Mouse (Mus musculus) CH12.LX (cell line): ENCODE measurements around the gene Ctbp2. TPM values are rescaled to one million over a fixed set of nuclear protein-coding genes. Genes with fewer than 3 reads are reported as not detected.

Source experiments
- DNase-seq: peaks from one replicate; pipeline ENCODE4 v3.0.0-alpha.2; 2013; ENCODE audit errors: extremely low read depth
- H3K27ac ChIP-seq: 2 replicates; pipeline ENCODE4 v1.5.1; 2012; ENCODE audit warnings: low read depth, mild to moderate bottlenecking, control low read depth, moderate library complexity; ENCODE audit not compliant: insufficient read depth
- H3K27me3 ChIP-seq: replicated peaks from 2 replicates; pipeline ENCODE3; 2012; ENCODE audit warnings: inconsistent platforms
- H3K36me3 ChIP-seq, 2 experiments: replicated peaks in 1 of 2; 2 replicates each; pipeline versions ENCODE3 to v1.6.1; 2012; ENCODE audit warnings: inconsistent platforms in 1 of 2, low read length in 1 of 2, mild to moderate bottlenecking in 1 of 2, mixed read lengths in 1 of 2, moderate library complexity in 1 of 2; ENCODE audit not compliant: control insufficient read depth in 1 of 2, insufficient read depth in 1 of 2
- H3K4me1 ChIP-seq, 2 experiments: 2 replicates each; pipeline ENCODE4 v1.6.1; 2012; ENCODE audit warnings: inconsistent platforms in 1 of 2, moderate library complexity in 1 of 2; ENCODE audit not compliant: insufficient read depth in 2 of 2, control insufficient read depth in 1 of 2
- H3K4me2 ChIP-seq: 2 replicates; pipeline ENCODE4 v1.6.1; 2012; ENCODE audit warnings: low read depth, mild to moderate bottlenecking, control low read depth; ENCODE audit not compliant: poor library complexity, insufficient read depth, severe bottlenecking
- H3K4me3 ChIP-seq, 3 experiments: fragments of 150-350 bp in 1 of 3; sonication (generic) in 1 of 3; replicated peaks in 1 of 3; 2 replicates each; pipeline versions ENCODE3 to v1.5.1; 2011 to 2012; ENCODE audit warnings: low read depth in 2 of 3, low read length in 2 of 3, mild to moderate bottlenecking in 2 of 3, moderate library complexity in 2 of 3, control low read depth in 1 of 3, improper control_type of control experiment in 1 of 3, inconsistent platforms in 1 of 3, mixed read lengths in 1 of 3; ENCODE audit not compliant: poor library complexity in 1 of 3
- H3K79me2 ChIP-seq: replicated peaks from 2 replicates; pipeline ENCODE4 v1.6.1; 2012; ENCODE audit warnings: mild to moderate bottlenecking, moderate library complexity; ENCODE audit not compliant: control insufficient read depth, poor library complexity, insufficient read depth, severe bottlenecking; ENCODE audit errors: extremely low read depth
- H3K9ac ChIP-seq: 2 replicates; pipeline ENCODE4 v1.6.1; 2012; ENCODE audit warnings: low read depth, mild to moderate bottlenecking, control low read depth, moderate library complexity; ENCODE audit not compliant: insufficient read depth
- H3K9me3 ChIP-seq: replicated peaks from 2 replicates; pipeline ENCODE3; 2012; ENCODE audit warnings: low read length, inconsistent platforms, mixed read lengths
- E2F4 ChIP-seq: IDR thresholded peaks from 2 replicates; pipeline ENCODE4 v1.6.1; 2011; ENCODE audit warnings: low read depth, low read length, improper control_type of control experiment; ENCODE audit not compliant: insufficient replicate concordance
- ETS1 ChIP-seq: conservative IDR thresholded peaks from 2 replicates; pipeline ENCODE4 v1.6.1; 2012; ENCODE audit warnings: low read depth, mild to moderate bottlenecking, inconsistent platforms, low read length, improper control_type of control experiment, moderate library complexity
- GABPA ChIP-seq: IDR thresholded peaks from 2 replicates; pipeline ENCODE4 v1.6.1; 2012; ENCODE audit warnings: low read depth, low read length, improper control_type of control experiment, inconsistent platforms; ENCODE audit not compliant: insufficient replicate concordance
- IRF4 ChIP-seq: IDR thresholded peaks from 2 replicates; pipeline ENCODE4 v1.6.1; 2014; ENCODE audit warnings: low read depth, mild to moderate bottlenecking, inconsistent platforms, low read length, improper control_type of control experiment
- MAX ChIP-seq: IDR thresholded peaks from 2 replicates; pipeline ENCODE4 v1.6.1; 2011; ENCODE audit warnings: low read length, improper control_type of control experiment
- MAZ ChIP-seq: IDR thresholded peaks from 2 replicates; pipeline ENCODE4 v1.6.1; 2012; ENCODE audit warnings: low read depth, mild to moderate bottlenecking, inconsistent platforms, low read length, improper control_type of control experiment, moderate library complexity
- MYC ChIP-seq: IDR thresholded peaks from 2 replicates; pipeline ENCODE4 v1.6.1; 2011; ENCODE audit warnings: low read depth, mild to moderate bottlenecking, improper control_type of control experiment, low read length
- NELFE ChIP-seq: IDR thresholded peaks from 2 replicates; pipeline ENCODE4 v1.6.1; 2011; ENCODE audit warnings: low read depth, low read length, improper control_type of control experiment
- NRF1 ChIP-seq: IDR thresholded peaks from 2 replicates; pipeline ENCODE4 v1.6.1; 2014; ENCODE audit warnings: low read depth, mild to moderate bottlenecking, inconsistent platforms, low read length, improper control_type of control experiment, moderate library complexity
- SIN3A ChIP-seq: IDR thresholded peaks from 2 replicates; pipeline ENCODE4 v1.6.1; 2012; ENCODE audit warnings: low read length, improper control_type of control experiment, inconsistent platforms
- TBP ChIP-seq: conservative IDR thresholded peaks from 2 replicates; pipeline ENCODE4 v1.6.1; 2011; ENCODE audit warnings: low read depth, low read length, improper control_type of control experiment
- TCF12 ChIP-seq: IDR thresholded peaks from 2 replicates; pipeline ENCODE4 v1.6.1; 2014; ENCODE audit warnings: low read depth, mild to moderate bottlenecking, inconsistent platforms, low read length, improper control_type of control experiment
- UBTF ChIP-seq: IDR thresholded peaks from 2 replicates; pipeline ENCODE4 v1.6.1; 2012; ENCODE audit warnings: low read depth, mild to moderate bottlenecking, inconsistent platforms, low read length, improper control_type of control experiment, moderate library complexity
- USF1 ChIP-seq: IDR thresholded peaks from 2 replicates; pipeline ENCODE4 v1.6.1; 2014; ENCODE audit warnings: low read depth, mild to moderate bottlenecking, inconsistent platforms, low read length, improper control_type of control experiment
- ZKSCAN1 ChIP-seq: IDR thresholded peaks from 2 replicates; pipeline ENCODE4 v1.6.1; 2012; ENCODE audit warnings: low read depth, inconsistent platforms, low read length, improper control_type of control experiment, borderline replicate concordance
- ZNF384 ChIP-seq: IDR thresholded peaks from 2 replicates; pipeline ENCODE4 v1.6.1; 2012; ENCODE audit warnings: low read depth, low read length, improper control_type of control experiment, inconsistent platforms
- dilution Hi-C: fragments of 300-500 bp; cut with MboI; formaldehyde crosslinking; loops from 2 replicates; pipeline ENCODE4 v1.14.3; 2020; ENCODE audit warnings: low sequenced_read_pairs; ENCODE audit not compliant: extremely low pct_unique_long_range_greater_than_20kb, extremely low pct_ligation_motif_present
- in situ Hi-C: fragments of 300-500 bp; cut with MboI; formaldehyde crosslinking; loops from 3 replicates; pipeline ENCODE4 v1.14.3; 2019; ENCODE audit warnings: low sequenced_read_pairs, low pct_ligation_motif_present, low pct_unique_long_range_greater_than_20kb, mixed read lengths
- polyA plus RNA-seq: library from polyadenylated mRNA; unstranded; fragments of >175 nt; gene quantifications from 2 replicates; pipeline ENCODE4 v1.2.1, GENCODE M21; 2012; ENCODE audit warnings: low read depth; ENCODE audit not compliant: insufficient read length
- total RNA-seq, 2 experiments: library from RNA; depleted of rRNA; stranded (reverse); fragments of 300-350 nt in 1 of 2; fragments of >200 nt in 1 of 2; gene quantifications; 2 replicates each; pipeline ENCODE4 v1.2.3; 2012 to 2014

Gene Ctbp2
- total and polyA plus RNA-seq, 3 experiments, result 0.59 to 1.1 (median 0.68) TPM

- peaks cover 41% of the 10 kb centered on the region for H3K27me3 ChIP-seq
- no peak overlapping the region for H3K4me2 ChIP-seq
- no peak overlapping the region for H3K4me3 ChIP-seq
- DNase-seq, result no peak
- no peaks in the 10 kb centered on the region for H3K36me3 ChIP-seq
- no peak overlapping the region for H3K9ac ChIP-seq
- no peaks in the 10 kb centered on the region for H3K4me1 ChIP-seq
- H3K27ac ChIP-seq, result no peak overlapping the region
- H3K9me3 ChIP-seq, result peaks cover 34% of the 10 kb centered on the region
- TF ChIP-seq MYC (no peak), NRF1 (no peak), NELFE (no peak), GABPA (no peak), USF1 (no peak), ZKSCAN1 (no peak), UBTF (no peak), TCF12 (no peak), TBP (no peak), MAZ (no peak), ZNF384 (no peak), E2F4 (no peak), SIN3A (no peak), ETS1 (no peak), MAX (no peak)
- in situ Hi-C loops, result no loop called here
- no peaks in the 10 kb centered on the region for H3K79me2 ChIP-seq
- dilution Hi-C loops, result no loop called here
These were observed 2.3 kb downstream of the Ctbp2 start for GRCm38 (mm10) chr7:133121661-133122378.

GRCm38 (mm10) chr7:133121080-133121607 lies 3.0 kb downstream of the Ctbp2 start:
- Histone ChIP-seq H3K4me3 (no peak overlapping the region), H3K79me2 (no peaks in the 10 kb centered on the region), H3K9ac (no peak overlapping the region), H3K9me3 (peaks cover 34% of the 10 kb centered on the region), H3K27me3 (peaks cover 42% of the 10 kb centered on the region), H3K36me3 (no peaks in the 10 kb centered on the region), H3K27ac (no peak overlapping the region)
- in situ Hi-C loops, result no loop called here
- TF ChIP-seq ZNF384 (no peak), NRF1 (no peak), ETS1 (no peak), IRF4 (no peak), GABPA (no peak)
- TF ChIP-seq, all 38 proteins: peak for 0
- dilution Hi-C loops, result no loop called here
- H3K4me1 ChIP-seq, result no peaks in the 10 kb centered on the region
- H3K4me2 ChIP-seq, result no peak overlapping the region
- no peak for DNase-seq
